Comparison of ENCODE assay signal across 7 mouse cellular contexts in the genomic region with DNA sequence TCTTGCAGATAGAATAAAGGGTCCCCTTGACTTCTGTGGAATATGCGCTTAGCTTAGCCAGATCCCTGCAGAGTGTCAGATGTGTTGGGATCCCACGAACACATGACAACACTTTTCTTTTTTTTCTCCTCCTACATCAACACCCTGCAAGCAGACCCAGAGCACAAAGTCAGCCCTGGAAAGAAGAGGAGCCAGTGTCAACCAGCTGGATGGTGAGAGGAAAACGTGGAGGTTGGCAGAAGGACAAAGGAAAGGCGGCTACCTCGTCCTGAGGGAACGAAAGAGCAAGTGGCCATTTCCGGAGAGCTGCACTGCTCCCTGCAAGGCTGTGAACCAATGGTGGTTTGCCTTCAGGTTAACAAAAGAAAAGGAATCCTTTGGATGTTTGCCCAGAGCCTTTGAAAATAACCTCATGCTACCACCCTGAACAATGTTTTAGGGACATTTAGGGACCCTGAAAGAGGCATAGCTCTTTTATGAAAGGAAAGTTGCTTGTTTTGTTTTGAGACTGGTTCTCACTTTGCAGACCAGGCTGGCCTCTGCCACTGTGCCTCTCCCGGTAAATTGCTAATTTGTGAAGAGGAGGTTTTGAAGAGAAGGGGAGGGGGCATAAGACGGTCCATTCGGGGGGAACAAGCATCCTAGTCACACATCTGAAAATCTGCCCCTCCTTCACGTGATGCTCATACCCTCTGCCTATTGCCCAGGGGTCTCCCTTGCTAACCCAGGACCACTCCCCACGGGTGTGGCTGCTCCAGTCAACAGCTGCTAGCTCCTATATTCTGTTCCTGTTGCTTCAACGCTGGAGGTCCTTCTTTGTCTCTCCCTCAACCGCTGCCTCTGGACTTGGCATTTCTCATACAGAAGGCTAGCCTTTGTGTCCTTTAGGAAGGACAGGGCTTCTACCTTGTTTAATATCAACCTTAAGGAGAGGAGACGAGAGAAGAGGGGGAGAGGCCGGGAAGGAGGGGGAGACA. TPM values are rescaled to one million over a fixed set of nuclear protein-coding genes. Genes with fewer than 3 reads are reported as not detected.
A peak's percentile ranks its signal among the peaks of the same experiment; 100 is the strongest.
DNase-seq lines count a peak whose midpoint lies in the region; ATAC-seq and TF ChIP-seq lines count a peak whose summit lies in the region.

No protein-coding gene starts in this region.

- peak overlapping the region; percentile 62 for H3K4me2 ChIP-seq in hindbrain, embryonic 13.5 days
- H3K4me2 ChIP-seq in lung, embryonic 14.5 days: peak overlapping the region; percentile 68
- peak overlapping the region; percentile 72 for H3K4me2 ChIP-seq in stomach, embryonic 16.5 days (ENCODE audit: low read depth, low read length)

- no peak for TF ChIP-seq RAD21 in MEL (IDR thresholded peaks at IDR 0.05; ENCODE audit: low read depth, low read length)

- no peaks in the 10 kb centered on the region for H3K9me3 ChIP-seq in MEL (replicated peaks; ENCODE audit: insufficient read depth, low read length)
- H3K9me3 ChIP-seq in hindbrain, embryonic 13.5 days: no peaks in the 10 kb centered on the region
- H3K9me3 ChIP-seq in lung, embryonic 14.5 days (ENCODE audit: low read depth, low read length): no peaks in the 10 kb centered on the region
- H3K9me3 ChIP-seq in stomach, embryonic 16.5 days (replicated peaks; ENCODE audit: control insufficient read depth, low read length): no peaks in the 10 kb centered on the region

- peak overlapping the region; percentile 64 to 71 for H3K4me3 ChIP-seq in MEL (ENCODE audit: control insufficient read depth in 1 of 2, insufficient read depth in 1 of 2, low read depth in 2 of 2, low read length in 2 of 2)
- H3K4me3 ChIP-seq in embryonic fibroblast, embryonic 13.5 days (ENCODE audit: insufficient read depth, low read length): no peak overlapping the region
- peak overlapping the region; percentile 14; the same call in 1 of the 2 replicates for H3K4me3 ChIP-seq in hindbrain, embryonic 13.5 days
- no peak overlapping the region for H3K4me3 ChIP-seq in lung, embryonic 14.5 days (ENCODE audit: low read depth, low read length)
- no peak overlapping the region for H3K4me3 ChIP-seq in stomach, embryonic 16.5 days (replicated peaks; ENCODE audit: low read length)

- H3K79me2 ChIP-seq in MEL (ENCODE audit: control insufficient read depth, insufficient read depth, low read length, poor library complexity): peaks cover 1% of the 10 kb centered on the region; the same call in 1 of the 2 replicates

- peak; percentile 52 for DNase-seq in MEL (ENCODE audit: low read depth, low spot score)
- DNase-seq in adrenal gland, postnatal 14 days: peak; percentile 43
- peak; percentile 67 for DNase-seq in lung, embryonic 14.5 days
- DNase-seq in spleen, adult 12 weeks (ENCODE audit: low spot score): no peak

- peak; percentile 53 for ATAC-seq in hindbrain, embryonic 13.5 days (ENCODE audit: low FRiP score)
- peak; percentile 18; the same call in 1 of the 2 replicates for ATAC-seq in lung, embryonic 14.5 days (ENCODE audit: insufficient read depth)
- ATAC-seq in stomach, embryonic 16.5 days (ENCODE audit: insufficient read depth, low FRiP score): no peak

- WGBS in hindbrain, embryonic 13.5 days: 10% methylated on average over 16 of the region's 16 CpGs
- WGBS in lung, embryonic 14.5 days: 15% methylated on average over 16 of the region's 16 CpGs
- 20% methylated on average over 16 of the region's 16 CpGs for WGBS in stomach, embryonic 16.5 days

- TF ChIP-seq POLR2A in MEL (IDR thresholded peaks at IDR 0.05; ENCODE audit: control insufficient read depth in 1 of 2, insufficient read depth in 1 of 2, low read depth in 1 of 2, low read length in 2 of 2, poor library complexity in 1 of 2): no peak
- no peak for TF ChIP-seq POLR2A in embryonic fibroblast, embryonic 13.5 days (IDR thresholded peaks at IDR 0.05; ENCODE audit: low read depth, low read length)

- H3K27me3 ChIP-seq in MEL (ENCODE audit: control insufficient read depth in 1 of 2, insufficient read depth in 2 of 2, low read length in 2 of 2): no peaks in the 10 kb centered on the region
- no peaks in the 10 kb centered on the region for H3K27me3 ChIP-seq in hindbrain, embryonic 13.5 days
- H3K27me3 ChIP-seq in lung, embryonic 14.5 days (ENCODE audit: insufficient read depth, low read length): no peaks in the 10 kb centered on the region
- no peaks in the 10 kb centered on the region for H3K27me3 ChIP-seq in stomach, embryonic 16.5 days (ENCODE audit: control insufficient read depth, insufficient read depth, low read length)

- peaks cover 0 to 19% of the 10 kb centered on the region in 2 experiments; a peak in 2 of 4 replicates for H3K36me3 ChIP-seq in MEL (ENCODE audit: control insufficient read depth in 1 of 2, insufficient read depth in 2 of 2, low read length in 2 of 2)
- H3K36me3 ChIP-seq in hindbrain, embryonic 13.5 days: no peaks in the 10 kb centered on the region
- no peaks in the 10 kb centered on the region for H3K36me3 ChIP-seq in lung, embryonic 14.5 days (ENCODE audit: insufficient read depth)
- H3K36me3 ChIP-seq in stomach, embryonic 16.5 days (ENCODE audit: control insufficient read depth, insufficient read depth, low read length): no peaks in the 10 kb centered on the region

- TF ChIP-seq EP300 in MEL (IDR thresholded peaks at IDR 0.05; ENCODE audit: low read depth in 1 of 2, low read length in 2 of 2): no peak

- peaks cover 12 to 20% of the 10 kb centered on the region in 2 experiments for H3K4me1 ChIP-seq in MEL (ENCODE audit: control insufficient read depth in 1 of 2, insufficient read depth in 2 of 2, low read length in 2 of 2)
- peaks cover 18% of the 10 kb centered on the region for H3K4me1 ChIP-seq in embryonic fibroblast, embryonic 13.5 days (ENCODE audit: control insufficient read depth, insufficient read depth, low read length)
- H3K4me1 ChIP-seq in hindbrain, embryonic 13.5 days (replicated peaks): peaks cover 49% of the 10 kb centered on the region
- H3K4me1 ChIP-seq in lung, embryonic 14.5 days (ENCODE audit: insufficient read depth): no peaks in the 10 kb centered on the region
- peaks cover 24% of the 10 kb centered on the region for H3K4me1 ChIP-seq in stomach, embryonic 16.5 days (ENCODE audit: control insufficient read depth, insufficient read depth, low read length)

- H3K9ac ChIP-seq in MEL (ENCODE audit: control insufficient read depth, low read depth, low read length, poor library complexity, severe bottlenecking): peak overlapping the region; percentile 89
- peak overlapping the region; percentile 76 for H3K9ac ChIP-seq in hindbrain, embryonic 13.5 days
- H3K9ac ChIP-seq in lung, embryonic 14.5 days: peak overlapping the region; percentile 67
- H3K9ac ChIP-seq in stomach, embryonic 16.5 days (ENCODE audit: low read length): peak overlapping the region; percentile 78

- no peak for TF ChIP-seq CTCF in MEL (IDR thresholded peaks at IDR 0.05 in 2 of 3, conservative IDR thresholded peaks at IDR 0.05 in 1 of 3; ENCODE audit: control insufficient read depth in 1 of 3, insufficient read depth in 1 of 3, low read depth in 2 of 3, low read length in 3 of 3, poor library complexity in 1 of 3, severe bottlenecking in 1 of 3)
- TF ChIP-seq CTCF in embryonic fibroblast, embryonic 13.5 days (IDR thresholded peaks at IDR 0.05; ENCODE audit: borderline replicate concordance, insufficient read depth, low read length): no peak
- TF ChIP-seq CTCF in lung, embryonic 14.5 days (IDR thresholded peaks at IDR 0.05; ENCODE audit: low read depth): no peak

- H3K27ac ChIP-seq in MEL (ENCODE audit: control insufficient read depth, low read depth, low read length): peak overlapping the region; percentile 68; the same call in 1 of the 2 replicates
- peak overlapping the region; percentile 30 for H3K27ac ChIP-seq in embryonic fibroblast, embryonic 13.5 days (ENCODE audit: insufficient read depth, low read length)
- peak overlapping the region; percentile 93 for H3K27ac ChIP-seq in hindbrain, embryonic 13.5 days
- peak overlapping the region; percentile 91 for H3K27ac ChIP-seq in lung, embryonic 14.5 days (ENCODE audit: low read depth)
- no peak overlapping the region for H3K27ac ChIP-seq in stomach, embryonic 16.5 days (ENCODE audit: low read length)

TF ChIP-seq in MEL, 35 proteins besides CTCF, POLR2A, EP300 and RAD21:
- no peak for TF ChIP-seq MAX (IDR thresholded peaks at IDR 0.05; ENCODE audit: low read length)
- TF ChIP-seq POLR2AphosphoS5 (IDR thresholded peaks at IDR 0.05; ENCODE audit: borderline replicate concordance, low read depth, low read length): no peak
- TF ChIP-seq MXI1 (IDR thresholded peaks at IDR 0.05; ENCODE audit: low read depth, low read length): peak; percentile 34; the same call in 1 of the 2 replicates
- 0 out of 2 replicates have a peak, but pooled peaks have one; percentile 9 for TF ChIP-seq NELFE (IDR thresholded peaks at IDR 0.05; ENCODE audit: low read depth, low read length)
- no peak for TF ChIP-seq GATA1 (IDR thresholded peaks at IDR 0.05; ENCODE audit: low read depth, low read length)
- TF ChIP-seq ELF1 (IDR thresholded peaks at IDR 0.05; ENCODE audit: low read depth, low read length): no peak
- 0 out of 2 replicates have a peak, but pooled peaks have one; percentile 18 for TF ChIP-seq ZNF384 (IDR thresholded peaks at IDR 0.05; ENCODE audit: low read depth, low read length)
- TF ChIP-seq KAT2A (conservative IDR thresholded peaks at IDR 0.05; ENCODE audit: low read depth, low read length): no peak
TF ChIP-seq in MEL: peak in this region for 3.

RNA-seq across cellular contexts. Expression of gene Ndufb4, which starts 29.2 kb away (rescaled TPM):
- 41.1 and 48.0 TPM in 2 replicates for total RNA-seq in MEL (2012; rRNA removed)
- 10 to 100 TPM in 1 of 2 experiments, not detected in 1; 28.9 TPM for polyA plus RNA-seq in MEL (2012; ENCODE audit: insufficient read depth in 1 of 2, insufficient read length in 2 of 2, low read depth in 1 of 2, low replicate concordance in 2 of 2, missing spikeins in 1 of 2)
- total RNA-seq in adrenal gland, postnatal 14 days (2021): 181 and 184 TPM in 2 replicates
- 54.2 and 80.9 TPM in 2 replicates for polyA plus RNA-seq in embryonic fibroblast, embryonic 13.5 days (2011; ENCODE audit: insufficient read length, low read depth, missing spikeins)
- 63.0 and 67.1 TPM in 2 replicates for polyA plus RNA-seq in hindbrain, embryonic 13.5 days (2015; fragmentation: Nextera tagmentation; extraction: Ambion mirVana)
- polyA plus RNA-seq in lung, embryonic 14.5 days (2014; fragmentation: Nextera tagmentation; extraction: Ambion mirVana): 54.4 and 61.7 TPM in 2 replicates
- polyA plus RNA-seq in stomach, embryonic 16.5 days (2015; fragmentation: Nextera tagmentation; extraction: Ambion mirVana): 57.4 and 64.0 TPM in 2 replicates

Comparison
In these comparisons a context has a peak if more than half of its experiments do, and no peak if none do; other contexts are left out.
1. H3K4me3 ChIP-seq: peak in MEL (2 of 2) and hindbrain, embryonic 13.5 days (single experiment); none in embryonic fibroblast, embryonic 13.5 days (single experiment), lung, embryonic 14.5 days (single experiment) and stomach, embryonic 16.5 days (single experiment).
2. Peak in every context shown above with its lines, with median percentiles within 50 percentile points of each other: H3K9ac ChIP-seq and H3K4me2 ChIP-seq.